Mouse (Mus musculus) spleen, adult 2 months (tissue): ENCODE results near the gene Tenm4. TPM values are rescaled to one million over a fixed set of nuclear protein-coding genes. Genes with fewer than 3 reads are reported as not detected.
"Not testable (repeated sequence)": the region's sequence is repeated elsewhere in the genome, so short reads cannot be mapped to it uniquely, and the experiment has no call there.

Experiments used
- DNase-seq, 2 experiments: peaks; one replicate each; pipeline versions ENCODE4 v3.0.0 to v3.0.0-alpha.2; 2012 to 2021; ENCODE audit warnings: low spot score in 2 of 2, low read depth in 1 of 2
- H3K27ac ChIP-seq: fragments of 200-500 bp; 2 replicates; pipeline ENCODE4 v1.5.1; 2012; ENCODE audit warnings: low read length, inconsistent platforms; ENCODE audit not compliant: insufficient read depth
- H3K27me3 ChIP-seq: fragments of 200-500 bp; 2 replicates; pipeline ENCODE4 v1.6.1; 2012; ENCODE audit warnings: mild to moderate bottlenecking, moderate library complexity, low read length, inconsistent platforms; ENCODE audit not compliant: control insufficient read depth, insufficient read depth
- H3K36me3 ChIP-seq: fragments of 200-500 bp; 2 replicates; pipeline ENCODE4 v1.6.1; 2012; ENCODE audit warnings: mild to moderate bottlenecking, low read length, inconsistent platforms; ENCODE audit not compliant: control insufficient read depth, insufficient read depth
- H3K4me1 ChIP-seq: fragments of 200-500 bp; 2 replicates; pipeline ENCODE4 v1.6.1; 2011; ENCODE audit warnings: inconsistent platforms; ENCODE audit not compliant: control insufficient read depth, insufficient read depth, insufficient read length
- H3K4me3 ChIP-seq: fragments of 200-500 bp; 2 replicates; pipeline ENCODE4 v1.5.1; 2011; ENCODE audit warnings: mild to moderate bottlenecking, inconsistent platforms; ENCODE audit not compliant: insufficient read depth, insufficient read length; ENCODE audit errors: extremely low read depth
- CTCF ChIP-seq: fragments of 200-500 bp; IDR thresholded peaks from 2 replicates; pipeline ENCODE4 v1.5.1; 2011; ENCODE audit warnings: mild to moderate bottlenecking, inconsistent platforms; ENCODE audit not compliant: insufficient read depth, insufficient read length, insufficient replicate concordance; ENCODE audit errors: extremely low read depth
- POLR2A ChIP-seq: fragments of 200-500 bp; IDR thresholded peaks from 2 replicates; pipeline ENCODE4 v1.6.1; 2011; ENCODE audit warnings: low read depth, low read length, inconsistent platforms
- WGBS: fragments of 180-500 bp; shearing (Covaris S2); methylation state at CpG from one replicate; pipeline ENCODE4 v1.1.7; 2018; 5-methylcytosine and 5-hydroxymethylcytosine counted together
- polyA plus RNA-seq: library from polyadenylated mRNA; depleted of rRNA; stranded (reverse); fragments of >200 nt; gene quantifications from 2 replicates; pipeline ENCODE4 v1.2.3, GENCODE M21; 2012

Gene Tenm4
- polyA plus RNA-seq, 1 experiment, result 1.2 TPM

- no peaks in the 10 kb centered on the region for H3K4me1 ChIP-seq
- H3K4me3 ChIP-seq, result no peak overlapping the region
- no peak overlapping the region for H3K27ac ChIP-seq
- peak; percentile 26 to 32 for DNase-seq
- no peaks in the 10 kb centered on the region for H3K27me3 ChIP-seq
- no peaks in the 10 kb centered on the region for H3K36me3 ChIP-seq
- no peak for TF ChIP-seq POLR2A
- TF ChIP-seq CTCF, result peak; percentile 70; the same call in 1 of the 2 replicates
- WGBS, result 2% methylated on average over 2 of the region's 2 CpGs
These were observed 744.5 kb downstream of the Tenm4 start for GRCm38 (mm10) chr7:96915452-96916105.

GRCm38 (mm10) chr7:96920447-96921095 lies 749.5 kb downstream of the Tenm4 start:
- Histone ChIP-seq H3K27me3 (no peaks in the 10 kb centered on the region), H3K27ac (no peak overlapping the region), H3K4me1 (no peaks in the 10 kb centered on the region), H3K4me3 (no peak overlapping the region), H3K36me3 (no peaks in the 10 kb centered on the region)
- no peak for DNase-seq
- TF ChIP-seq CTCF (no peak), POLR2A (no peak)
- 83% methylated on average over 7 of the region's 7 CpGs for WGBS

- H3K4me1 ChIP-seq, result no peaks in the 10 kb centered on the region
- H3K36me3 ChIP-seq, result no peaks in the 10 kb centered on the region
- no peaks in the 10 kb centered on the region for H3K27me3 ChIP-seq
- no peak overlapping the region for H3K27ac ChIP-seq
- WGBS, result 90% methylated on average over 2 of the region's 2 CpGs
- TF ChIP-seq CTCF (no peak), POLR2A (no peak)
- DNase-seq, result no peak
- H3K4me3 ChIP-seq, result no peak overlapping the region
These were observed 751.9 kb downstream of the Tenm4 start for GRCm38 (mm10) chr7:96922927-96923326.

- TF ChIP-seq CTCF, result no peak
- no peak for TF ChIP-seq POLR2A
- no peak for DNase-seq
- Histone ChIP-seq H3K4me3 (no peak overlapping the region), H3K27me3 (no peaks in the 10 kb centered on the region), H3K36me3 (no peaks in the 10 kb centered on the region), H3K27ac (no peak overlapping the region), H3K4me1 (no peaks in the 10 kb centered on the region)
- 82% methylated on average over 5 of the region's 5 CpGs for WGBS
These were observed 772.8 kb downstream of the Tenm4 start for GRCm38 (mm10) chr7:96943715-96944377.

- not testable (repeated sequence) for H3K4me1 ChIP-seq, DNase-seq, H3K27me3 ChIP-seq, H3K4me3 ChIP-seq, H3K36me3 ChIP-seq, H3K27ac ChIP-seq
- 45% methylated on average over 8 of the region's 8 CpGs for WGBS
These were observed 775.5 kb downstream of the Tenm4 start for GRCm38 (mm10) chr7:96946501-96946900.

DNA sequence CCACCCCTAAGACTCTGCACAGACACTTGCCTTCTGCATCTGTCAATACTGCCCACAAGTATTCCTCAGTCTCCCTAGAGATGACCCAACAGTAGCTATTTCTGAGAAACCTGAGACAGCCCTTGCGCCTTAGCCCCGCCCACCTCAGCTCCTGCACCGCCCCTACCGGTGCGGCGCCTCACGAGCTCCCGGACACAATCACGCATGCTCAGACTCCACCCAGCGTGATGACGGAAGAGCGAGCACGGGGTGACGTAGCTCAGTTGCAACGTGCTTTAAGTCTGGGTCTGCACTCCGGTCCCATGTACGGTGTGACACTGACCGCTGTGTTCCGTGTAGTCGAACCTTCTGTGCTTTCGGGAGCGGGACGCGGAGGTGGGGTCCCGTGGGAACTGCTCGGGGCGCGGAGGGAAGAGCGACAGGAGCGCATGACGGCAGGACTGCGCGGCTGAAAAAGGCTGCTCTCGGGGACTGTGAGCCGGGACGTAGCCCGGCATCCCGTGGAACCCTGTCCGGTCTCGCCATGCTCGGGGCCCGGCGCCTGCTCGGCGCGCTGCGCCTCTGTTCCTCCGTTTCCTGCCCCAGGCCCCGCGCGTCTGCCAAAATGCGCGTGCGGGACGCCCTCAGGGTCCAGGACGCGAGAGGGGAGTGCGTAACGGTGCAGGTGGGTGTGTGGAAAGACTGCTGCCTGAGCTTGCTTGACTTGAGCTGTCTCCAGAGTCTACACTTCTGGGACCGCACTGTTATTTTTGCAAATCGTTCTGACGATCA lies 780.4 kb downstream of the Tenm4 start, which contains the start of gene Nars2:
Gene Nars2 (plus strand): TSS at position 225 of the 771 bp plus-strand sequence.
- DNase-seq, result peak; percentile 86 to 95
- peak; percentile 82; the same call in 1 of the 2 replicates for TF ChIP-seq POLR2A
- TF ChIP-seq CTCF, result 0 out of 2 replicates have a peak, but pooled peaks have one; percentile 18
- H3K27ac ChIP-seq, result peak within 1 kb of the TSS; percentile 82
- H3K4me3 ChIP-seq, result peak within 1 kb of the TSS; percentile 80
- no peaks in the 10 kb centered on the region for H3K27me3 ChIP-seq
- H3K36me3 ChIP-seq, result no peaks in the 10 kb centered on the region
- no peaks in the 10 kb centered on the region for H3K4me1 ChIP-seq
- under 1% methylated on average over 62 of the region's 62 CpGs for WGBS
